Mouse (Mus musculus) adrenal gland, postnatal 25 days (tissue): ENCODE measurements around the gene Gm3512. TPM values are rescaled to one million over a fixed set of nuclear protein-coding genes. Genes with fewer than 3 reads are reported as not detected.
"Not testable (repeated sequence)": the region's sequence is repeated elsewhere in the genome, so short reads cannot be mapped to it uniquely, and the experiment has no call there.

Experiments
- DNase-seq: peaks from one replicate; pipeline ENCODE4 v3.0.0; 2021; ENCODE audit warnings: mixed read lengths
- long read RNA-seq: library from polyadenylated mRNA; stranded (forward); transcript quantifications from one replicate; pipeline ENCODE4 v2.0.0, GENCODE M21; 2021
- total RNA-seq: library from RNA; stranded (reverse); gene quantifications from 2 replicates; pipeline ENCODE4 v1.2.3, GENCODE M21; 2021

The Gm3512 gene
- 0.52 and 0.71 TPM in 2 replicates for total RNA-seq
- long read RNA-seq, result 0 reads

DNA sequence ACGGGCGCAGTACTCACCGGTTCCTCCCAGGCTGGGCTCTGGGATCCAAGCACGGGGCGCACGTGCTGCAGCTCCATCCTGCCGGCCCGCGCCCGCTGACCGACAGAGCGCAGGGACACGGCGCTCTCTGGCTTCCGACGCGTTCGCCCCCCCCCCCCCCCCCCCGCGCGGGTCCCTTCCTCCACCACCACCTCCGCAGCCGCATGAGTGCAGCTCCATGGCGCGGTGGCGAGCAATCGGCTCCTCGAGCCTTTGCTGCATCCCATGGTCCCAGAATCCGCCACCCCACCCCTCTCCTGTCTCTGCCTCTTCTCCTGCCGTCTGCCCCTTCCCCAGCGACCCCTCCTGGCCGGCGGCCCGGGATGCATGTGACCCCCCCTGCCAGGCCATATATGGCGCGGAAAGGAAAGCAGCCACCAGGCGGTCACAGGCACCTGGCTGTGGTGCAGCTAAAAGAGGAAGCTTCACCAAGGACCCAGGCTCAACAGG is at the start of gene Gm3512:
TSS of gene Gm3512 (minus strand) at position 51 of the 489 bp plus-strand sequence.
- not testable (repeated sequence) for DNase-seq

DNA sequence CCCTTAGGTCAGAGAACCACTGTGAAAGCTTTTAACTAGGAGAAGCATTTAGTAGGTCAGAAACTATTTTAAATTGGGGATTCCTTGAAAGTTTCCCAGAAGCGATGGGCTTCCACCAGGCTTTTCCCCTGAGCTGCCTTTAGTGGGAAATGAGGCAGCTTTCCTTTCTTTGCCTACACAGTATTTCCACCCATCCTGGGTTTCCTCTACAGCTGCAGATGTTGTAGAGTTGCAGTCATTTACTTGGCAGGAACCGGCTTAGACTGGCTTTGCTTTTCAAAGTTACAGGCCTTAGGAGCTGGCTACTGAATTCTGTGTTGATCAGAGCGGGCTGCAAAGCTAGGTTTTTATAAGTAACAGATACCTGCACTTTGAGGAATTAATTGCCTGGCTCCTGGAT is 25.7 kb upstream of the Gm3512 start:
- DNase-seq, result not testable (repeated sequence)

DNA sequence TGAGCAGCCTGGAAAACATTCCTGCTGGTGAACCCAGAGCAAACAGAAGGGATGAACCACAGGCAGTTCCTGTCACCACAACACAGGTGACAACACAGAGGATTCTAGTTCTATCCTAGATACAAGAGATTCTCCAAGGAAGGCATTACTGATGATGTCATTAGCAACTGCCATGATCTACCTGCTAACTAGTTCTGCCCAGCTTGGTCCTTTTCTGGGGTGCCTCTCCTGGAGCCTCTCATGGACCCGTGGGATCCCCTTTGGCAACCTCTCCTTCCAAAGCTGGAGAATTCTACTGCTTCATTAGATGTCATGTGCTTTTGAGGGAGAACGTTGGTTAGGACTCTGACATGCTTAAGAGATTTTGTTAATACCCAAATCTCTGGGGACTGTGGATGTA is 20.1 kb upstream of the Gm3512 start, which contains the start of gene Gm16434:
TSS of gene Gm16434 (minus strand) at position 101 of the 400 bp plus-strand sequence.
- not testable (repeated sequence) for DNase-seq

DNA sequence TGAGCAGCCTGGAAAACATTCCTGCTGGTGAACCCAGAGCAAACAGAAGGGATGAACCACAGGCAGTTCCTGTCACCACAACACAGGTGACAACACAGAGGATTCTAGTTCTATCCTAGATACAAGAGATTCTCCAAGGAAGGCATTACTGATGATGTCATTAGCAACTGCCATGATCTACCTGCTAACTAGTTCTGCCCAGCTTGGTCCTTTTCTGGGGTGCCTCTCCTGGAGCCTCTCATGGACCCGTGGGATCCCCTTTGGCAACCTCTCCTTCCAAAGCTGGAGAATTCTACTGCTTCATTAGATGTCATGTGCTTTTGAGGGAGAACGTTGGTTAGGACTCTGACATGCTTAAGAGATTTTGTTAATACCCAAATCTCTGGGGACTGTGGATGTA is 49.0 kb downstream of the Gm3512 start, which contains the start of gene Gm6676:
TSS of gene Gm6676 (minus strand) at position 101 of the 400 bp plus-strand sequence.
- DNase-seq, result not testable (repeated sequence)

DNA sequence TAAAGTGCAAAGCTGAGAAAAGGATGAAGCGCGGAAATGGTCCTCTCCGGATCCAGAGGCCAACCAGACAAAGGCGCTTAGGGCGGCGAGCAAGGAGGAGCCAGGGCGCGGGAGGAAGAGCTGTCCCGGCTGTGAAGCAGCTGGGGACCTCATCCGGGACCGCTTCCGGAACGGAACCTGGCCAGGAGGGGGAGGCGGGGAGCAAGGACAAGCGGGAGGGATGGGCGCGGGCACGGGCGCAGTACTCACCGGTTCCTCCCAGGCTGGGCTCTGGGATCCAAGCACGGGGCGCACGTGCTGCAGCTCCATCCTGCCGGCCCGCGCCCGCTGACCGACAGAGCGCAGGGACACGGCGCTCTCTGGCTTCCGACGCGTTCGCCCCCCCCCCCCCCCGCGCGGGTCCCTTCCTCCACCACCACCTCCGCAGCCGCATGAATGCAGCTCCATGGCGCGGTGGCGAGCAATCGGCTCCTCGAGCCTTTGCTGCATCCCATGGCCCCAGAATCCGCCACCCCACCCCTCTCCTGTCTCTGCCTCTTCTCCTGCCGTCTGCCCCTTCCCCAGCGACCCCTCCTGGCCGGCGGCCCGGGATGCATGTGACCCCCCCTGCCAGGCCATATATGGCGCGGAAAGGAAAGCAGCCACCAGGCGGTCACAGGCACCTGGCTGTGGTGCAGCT is 69.1 kb downstream of the Gm3512 start:
- DNase-seq, result peak; percentile 0

Other genes with a start within 250 kb of the Gm3512 start
- gene Gm6356, start 200.7 kb downstream of the Gm3512 start, total RNA-seq, result not detected in 2 replicates
- gene Gm10406, start 147.1 kb downstream of the Gm3512 start, total RNA-seq, result not detected in 2 replicates
- not detected in 2 replicates for gene Gm3685, start 129.6 kb downstream of the Gm3512 start, total RNA-seq
- 0.79 TPM in 1 of 2 replicates, not detected in the other for gene Gm3696, start 73.9 kb downstream of the Gm3512 start, total RNA-seq
- not detected in 2 replicates for gene Gm6676, start 49.1 kb downstream of the Gm3512 start, total RNA-seq
- not detected in 2 replicates for gene Gm16434, start 20.0 kb upstream of the Gm3512 start, total RNA-seq
- gene Gm3727, start 90.2 kb upstream of the Gm3512 start, total RNA-seq, result not detected in 2 replicates
- 0.18 TPM in 1 of 2 replicates, not detected in the other for gene Gm3739, start 140.5 kb upstream of the Gm3512 start, total RNA-seq
- not detected in 2 replicates for gene Gm5797, start 157.9 kb upstream of the Gm3512 start, total RNA-seq
- gene Gm8374, start 190.6 kb upstream of the Gm3512 start, total RNA-seq, result not detected in 2 replicates